Comparison of ENCODE assay signal across 17 mouse cellular contexts in the genomic region with DNA sequence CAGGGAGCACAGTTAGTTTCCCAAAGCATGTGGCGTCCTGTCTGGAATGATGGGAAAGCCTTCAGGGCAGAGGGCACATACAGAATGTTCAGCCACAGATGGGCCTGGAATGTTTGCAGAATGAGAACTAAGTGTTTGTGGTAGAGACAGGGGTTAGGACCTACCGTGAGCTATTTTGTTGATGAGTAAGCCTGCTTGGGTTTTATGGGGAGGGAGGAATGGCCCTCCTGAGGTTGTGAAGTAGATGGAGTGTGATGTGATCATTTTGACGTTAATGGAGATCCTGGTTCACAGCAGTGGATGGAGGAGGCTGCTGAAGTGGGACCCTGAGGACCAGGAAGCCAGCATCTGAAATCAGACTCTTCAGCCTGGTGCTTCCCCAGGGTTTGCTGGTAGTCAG.
DNase-seq lines count a peak whose midpoint lies in the region; TF ChIP-seq lines count a peak whose summit lies in the region.
"Had no signal": no experiment of that assay in that cellular context is flagged by ENCODE, and none has a peak within 500 bp of the region (broad histone marks: within the 10 kb centered on the region; RNA-seq: fewer than 3 reads in every experiment).

No protein-coding gene starts in this region.

- peak; percentile 96 for DNase-seq in 3T3-L1 (ENCODE audit: low read depth, low spot score)
- peak; percentile 96 for DNase-seq in Muller cell, postnatal 12 days (ENCODE audit: inconsistent ontology term)
- DNase-seq in adrenal gland, postnatal 36 days: no peak
- DNase-seq in frontal cortex, postnatal 10 days (ENCODE audit: low spot score in 2 of 2): no peak
- DNase-seq in lung, postnatal 14 days: no peak
- DNase-seq: adrenal gland, postnatal 14 days; cerebellum, adult 18-20 months; heart, adult 18-20 months; heart, postnatal 4 days; kidney, adult 2 months; kidney, postnatal 14 days; lung, adult 18-20 months; spleen, adult 18-20 months had no signal

- no peaks in the 10 kb centered on the region for H3K79me2 ChIP-seq in myocyte (ENCODE audit: control insufficient read depth, insufficient read depth)

- H3K4me2 ChIP-seq in myocyte (ENCODE audit: low read depth): peak overlapping the region; percentile 35
- H3K4me2 ChIP-seq: midbrain, embryonic 13.5 days had no signal

- H3K27ac ChIP-seq in embryonic fibroblast, embryonic 13.5 days (ENCODE audit: insufficient read depth, low read length): peak overlapping the region; percentile 83; the same call in 1 of the 2 replicates
- H3K27ac ChIP-seq: macrophage; midbrain, embryonic 13.5 days had no signal

- H3K27me3 ChIP-seq in myocyte (ENCODE audit: control insufficient read depth, insufficient read depth, insufficient read length): no peaks in the 10 kb centered on the region
- H3K27me3 ChIP-seq: midbrain, embryonic 13.5 days had no signal

- peaks cover 11% of the 10 kb centered on the region for H3K4me1 ChIP-seq in embryonic fibroblast, embryonic 13.5 days (ENCODE audit: control insufficient read depth, insufficient read depth, low read length)

- TF ChIP-seq CTCF in embryonic fibroblast, embryonic 13.5 days (IDR thresholded peaks at IDR 0.05; ENCODE audit: borderline replicate concordance, insufficient read depth, low read length): no peak

- no peaks in the 10 kb centered on the region for H3K36me3 ChIP-seq in myocyte (ENCODE audit: control insufficient read depth, insufficient read depth)
- H3K36me3 ChIP-seq: midbrain, embryonic 13.5 days had no signal

- TF ChIP-seq POLR2A in embryonic fibroblast, embryonic 13.5 days (IDR thresholded peaks at IDR 0.05; ENCODE audit: low read depth, low read length): no peak
- no peak for TF ChIP-seq POLR2A in myocyte (IDR thresholded peaks at IDR 0.05; ENCODE audit: insufficient read length, low read depth)

- H3K4me3 ChIP-seq in embryonic fibroblast, embryonic 13.5 days (ENCODE audit: insufficient read depth, low read length): no peak overlapping the region
- H3K4me3 ChIP-seq in myocyte: no peak overlapping the region
- H3K4me3 ChIP-seq: midbrain, embryonic 13.5 days had no signal

- H3ac ChIP-seq in myocyte (ENCODE audit: control insufficient read depth, insufficient read length): no peak overlapping the region

TF ChIP-seq in myocyte, 11 proteins besides CTCF, POLR2A, EP300 and RAD21:
- no peak for TF ChIP-seq POLR2AphosphoS2 (IDR thresholded peaks at IDR 0.05; ENCODE audit: insufficient read length, low read depth)
- no peak for TF ChIP-seq MYOD1 (IDR thresholded peaks at IDR 0.05; ENCODE audit: control insufficient read depth in 1 of 3, insufficient read length in 2 of 3, low read depth in 2 of 3)
- TF ChIP-seq SRF (IDR thresholded peaks at IDR 0.05; ENCODE audit: control insufficient read depth, insufficient read length, low read depth): no peak
- TF ChIP-seq CEBPB (IDR thresholded peaks at IDR 0.05; ENCODE audit: insufficient read depth, poor library complexity, severe bottlenecking): no peak
- no peak for TF ChIP-seq MAX (IDR thresholded peaks at IDR 0.05; ENCODE audit: low read depth)
- no peak for TF ChIP-seq USF1 (IDR thresholded peaks at IDR 0.05; ENCODE audit: low read depth)
- TF ChIP-seq TCF12 (IDR thresholded peaks at IDR 0.05; ENCODE audit: insufficient read depth, poor library complexity, severe bottlenecking): no peak
- no peak for TF ChIP-seq MYOG (IDR thresholded peaks at IDR 0.05; ENCODE audit: control insufficient read depth in 1 of 3, insufficient read depth in 1 of 3, insufficient read length in 2 of 3, low read depth in 2 of 3)
- TF ChIP-seq E2F4 (IDR thresholded peaks at IDR 0.05; ENCODE audit: insufficient read depth): no peak

Comparison
In these comparisons a context has a peak if more than half of its experiments do, and no peak if none do; other contexts are left out.
1. DNase-seq: peak in 3T3-L1 (single experiment) and Muller cell, postnatal 12 days (single experiment); none in adrenal gland, postnatal 36 days (0 of 2), frontal cortex, postnatal 10 days (0 of 2) and lung, postnatal 14 days (single experiment).